Mouse (Mus musculus) heart, postnatal 10 days (tissue): Measurements from ENCODE around the gene Cd28. TPM values are rescaled to one million over a fixed set of nuclear protein-coding genes. Genes with fewer than 3 reads are reported as not detected.
A peak's percentile ranks its signal among the peaks of the same experiment; 100 is the strongest.

ENCODE experiments used
- DNase-seq, 2 experiments: peaks; one replicate each; pipeline ENCODE4 v3.0.0; 2021
- intact Hi-C: fragments of 180-260 bp; cut with DNase I; formaldehyde crosslinking; loops from one replicate; pipeline ENCODE4 v1.15.1; 2025
- total RNA-seq, 2 experiments: library from RNA; stranded (reverse); gene quantifications; 2 replicates each; pipeline ENCODE4 v1.2.3; 2021

Cd28 gene
- total RNA-seq, 2 experiments from 2014 or later = 2.4 to 2.7 TPM

- intact Hi-C loops = no loop called here
- no peak for DNase-seq
These were observed 32.3 kb downstream of the Cd28 start for GRCm38 (mm10) chr1:60748936-60749335.

DNA sequence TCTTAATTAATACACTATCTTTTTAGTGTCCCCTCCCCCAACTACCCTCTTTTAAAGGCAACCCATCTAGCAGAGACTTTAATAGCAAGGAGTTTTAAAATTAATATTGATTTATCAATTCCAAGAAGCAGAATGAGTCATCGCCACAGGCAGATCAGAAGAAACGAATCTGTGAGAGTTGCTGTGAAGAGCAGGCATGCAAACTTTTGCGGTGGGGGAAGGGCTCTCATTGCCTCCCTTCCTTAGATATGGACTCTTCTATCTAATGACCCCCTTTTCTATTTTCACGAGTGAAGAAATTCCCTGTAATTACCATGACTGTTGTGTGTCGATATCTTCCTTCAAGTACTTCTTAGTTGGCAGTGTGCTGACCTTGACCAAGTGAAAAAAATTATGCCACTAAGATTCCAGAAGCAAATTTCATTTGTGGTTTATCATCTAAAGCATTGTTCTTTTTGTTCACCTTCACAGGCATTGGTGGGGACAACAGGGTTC, 32.8 kb downstream of the Cd28 start:
- intact Hi-C loops = no loop called here

DNA sequence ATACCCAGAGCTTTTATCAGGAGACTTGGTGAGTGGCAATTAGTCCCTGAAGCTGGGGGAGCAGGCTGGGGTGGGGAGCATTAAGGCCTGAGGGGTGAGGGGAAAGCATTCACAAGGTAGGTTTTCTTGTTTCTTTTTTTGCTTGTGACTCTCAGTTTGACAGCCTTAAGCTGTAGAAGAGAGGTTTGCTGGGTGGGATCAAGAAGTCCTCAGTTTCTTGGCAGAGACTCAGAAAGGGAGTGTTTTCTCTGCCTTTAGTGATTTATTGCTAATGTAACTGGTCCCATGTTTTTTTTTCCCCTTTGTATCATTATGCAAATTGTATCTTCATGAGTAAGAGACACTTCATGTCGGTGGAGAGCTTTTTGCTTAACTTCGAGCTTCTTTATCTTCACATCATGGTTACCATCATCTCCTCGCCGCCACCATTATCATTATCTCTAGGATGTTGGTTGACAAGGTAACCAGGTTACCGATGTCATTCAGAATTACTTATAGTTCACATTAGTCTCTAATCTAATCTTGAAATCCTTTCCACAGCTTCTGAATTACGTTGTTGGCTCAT, 33.7 kb downstream of the Cd28 start:
- intact Hi-C loops = no loop called here

More for the DNA sequence above, 32.8 kb downstream of the Cd28 start:
- DNase-seq = no peak

DNA sequence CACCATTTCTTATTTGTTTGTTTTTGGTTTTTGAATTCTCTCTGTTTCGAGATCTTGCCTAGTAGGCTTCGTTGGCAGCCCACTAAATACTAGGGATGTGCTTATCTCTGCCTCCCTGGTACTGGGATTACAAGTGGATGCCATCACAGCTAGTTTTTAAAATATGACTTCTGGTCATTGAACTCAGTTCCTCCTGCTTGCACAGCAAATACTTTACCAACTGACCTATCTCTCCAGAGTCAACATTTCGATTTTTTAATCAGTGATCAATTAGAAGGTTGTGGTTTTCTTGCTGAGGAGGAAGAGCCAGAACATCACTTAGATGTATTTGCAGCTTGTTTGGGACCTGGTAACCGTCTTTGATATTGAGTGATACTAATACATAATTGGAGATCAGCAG, 34.4 kb downstream of the Cd28 start:
- DNase-seq = no peak
- intact Hi-C loops = no loop called here

More for the DNA sequence above, 33.7 kb downstream of the Cd28 start:
- no peak for DNase-seq

DNA sequence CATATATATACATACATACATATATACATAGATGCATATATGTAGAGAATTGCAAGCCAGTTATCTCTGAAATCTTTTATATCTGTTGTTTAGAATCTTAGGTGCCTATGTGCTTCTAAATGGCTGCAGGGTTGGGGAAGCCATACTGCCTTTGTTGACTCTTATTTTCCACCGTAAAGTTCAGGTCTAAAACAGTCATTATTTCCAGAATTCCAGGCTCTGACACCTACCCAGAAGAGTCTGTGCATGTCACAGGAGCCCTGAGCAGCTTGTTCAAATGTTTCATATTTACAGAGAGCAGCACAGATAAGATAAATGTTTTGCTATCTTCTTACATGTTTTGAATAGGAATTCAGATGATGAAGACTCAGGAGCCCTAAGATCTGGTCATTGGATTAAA, 36.4 kb downstream of the Cd28 start:
- intact Hi-C loops = no loop called here
- DNase-seq = no peak

DNA sequence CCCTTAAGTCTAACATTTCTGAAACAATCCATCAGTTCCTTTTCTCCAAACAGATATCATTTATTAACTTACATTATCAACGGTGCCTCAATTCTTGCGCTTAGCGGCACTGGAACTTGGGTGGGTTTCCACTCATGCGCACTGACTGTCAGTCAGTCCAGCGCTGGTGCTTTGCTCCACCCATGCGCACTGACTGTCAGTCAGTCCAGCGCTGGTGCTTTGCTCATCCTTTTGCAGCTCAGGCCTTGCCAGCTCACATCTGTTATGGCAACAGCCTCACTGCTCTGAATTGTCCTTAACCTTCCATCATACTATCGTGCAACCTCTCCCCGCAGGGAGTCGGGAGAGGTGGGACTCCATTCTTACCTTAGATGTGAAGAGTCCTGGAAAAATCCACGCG, 37.4 kb downstream of the Cd28 start:
- DNase-seq = no peak
- intact Hi-C loops = no loop called here

- intact Hi-C loops = no loop called here
- DNase-seq = no peak
These were observed 39.0 kb downstream of the Cd28 start for GRCm38 (mm10) chr1:60755391-60756243.

DNA sequence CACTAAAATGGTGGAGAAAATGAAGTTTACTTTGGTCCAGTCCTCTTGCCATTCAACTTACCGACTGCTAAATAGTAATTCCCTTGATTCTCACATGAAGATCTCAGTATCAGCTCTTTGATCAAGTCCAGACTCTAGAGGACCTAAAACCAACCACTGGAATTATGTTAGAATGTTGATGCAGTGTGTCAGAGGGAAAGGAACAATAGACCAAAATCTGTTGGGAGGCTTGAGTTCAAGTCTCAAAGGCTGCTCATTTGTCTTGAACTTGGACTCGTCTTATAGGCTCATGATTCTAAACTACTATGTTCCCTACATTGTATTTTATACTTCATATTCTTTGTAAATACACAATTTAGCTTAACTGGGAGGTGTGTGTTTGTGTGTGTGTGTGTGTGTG, 41.0 kb downstream of the Cd28 start:
- intact Hi-C loops = no loop called here
- no peak for DNase-seq

DNA sequence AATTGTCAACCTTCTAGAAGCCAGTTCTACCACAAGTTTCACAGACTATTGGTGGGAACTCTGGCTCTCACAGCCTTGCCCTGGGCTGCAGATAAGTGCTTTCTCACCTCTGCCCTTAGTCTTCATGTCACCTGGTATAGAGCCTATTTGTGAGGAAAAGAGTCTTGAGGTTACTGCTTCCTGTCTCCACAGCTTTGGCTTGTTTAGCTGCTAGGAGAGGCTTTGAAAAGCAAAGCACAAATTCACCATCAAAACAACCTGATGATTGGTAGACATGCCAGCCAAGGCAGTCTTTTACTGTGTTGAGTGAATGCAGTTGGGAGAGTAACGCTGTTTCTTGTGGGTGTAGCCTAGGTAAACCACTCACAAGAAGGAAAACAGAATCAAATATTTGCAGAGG, 41.6 kb downstream of the Cd28 start:
- intact Hi-C loops = no loop called here
- DNase-seq = no peak

DNA sequence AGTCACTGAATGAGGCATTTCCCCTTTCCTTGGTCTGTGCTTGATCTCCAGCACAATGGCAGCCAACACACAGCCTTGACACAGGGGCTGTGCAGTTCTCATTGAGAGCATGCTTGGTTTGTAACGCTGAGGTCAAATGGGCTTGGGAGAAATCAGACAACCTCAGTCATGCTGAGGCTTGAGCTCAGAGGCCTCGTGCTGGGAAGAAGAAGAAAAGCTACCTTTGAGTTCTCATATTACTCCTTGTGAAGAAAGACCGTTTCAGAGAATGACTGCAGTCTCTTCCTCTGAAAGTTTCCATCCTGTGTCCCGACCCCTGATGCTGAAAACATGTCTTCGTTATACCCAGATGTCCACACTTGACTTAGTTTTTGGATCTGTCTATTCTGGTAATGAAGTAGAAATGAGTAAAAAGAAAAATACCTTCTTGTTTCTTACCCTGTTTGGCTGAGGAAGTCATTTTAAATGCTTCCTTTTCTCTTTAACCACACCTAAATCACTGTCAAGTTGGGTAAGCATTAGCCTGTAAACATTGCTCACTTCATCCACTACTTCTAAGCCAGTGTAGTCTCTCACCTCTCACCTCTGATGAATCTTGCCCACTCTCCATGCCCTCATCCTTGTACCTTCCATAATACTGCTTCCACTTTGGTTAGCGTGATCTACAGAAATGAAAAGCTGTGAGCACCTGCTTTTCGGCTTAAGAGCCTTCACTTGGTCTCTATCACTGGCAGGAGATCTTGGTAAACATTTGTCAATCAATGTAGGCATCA, 43.1 kb downstream of the Cd28 start:
- no peak for DNase-seq

DNA sequence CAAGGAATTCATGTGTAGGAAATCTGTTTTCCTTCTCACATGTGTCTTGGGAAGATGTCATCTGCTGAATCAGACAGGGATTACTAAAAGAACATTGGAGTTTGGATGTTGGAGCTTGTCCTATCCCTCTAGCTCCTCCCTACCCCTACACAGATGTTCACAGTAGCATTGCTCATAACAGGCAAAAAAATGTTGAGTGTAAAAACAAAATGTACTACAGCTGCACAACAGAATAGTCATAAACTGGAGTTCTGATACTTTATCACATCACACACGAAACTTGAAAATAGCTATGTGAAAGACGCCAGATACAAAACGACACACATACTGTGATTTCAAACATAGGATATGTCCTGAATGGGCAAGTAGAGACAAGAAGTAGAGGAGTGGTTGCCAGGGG, 43.9 kb downstream of the Cd28 start:
- intact Hi-C loops = no loop called here

More for the DNA sequence above, 43.1 kb downstream of the Cd28 start:
- intact Hi-C loops = no loop called here

GRCm38 (mm10) chr1:60761528-60762171, 45.0 kb downstream of the Cd28 start:
- intact Hi-C loops = no loop called here
- no peak for DNase-seq

More for the DNA sequence above, 43.9 kb downstream of the Cd28 start:
- DNase-seq = no peak

DNA sequence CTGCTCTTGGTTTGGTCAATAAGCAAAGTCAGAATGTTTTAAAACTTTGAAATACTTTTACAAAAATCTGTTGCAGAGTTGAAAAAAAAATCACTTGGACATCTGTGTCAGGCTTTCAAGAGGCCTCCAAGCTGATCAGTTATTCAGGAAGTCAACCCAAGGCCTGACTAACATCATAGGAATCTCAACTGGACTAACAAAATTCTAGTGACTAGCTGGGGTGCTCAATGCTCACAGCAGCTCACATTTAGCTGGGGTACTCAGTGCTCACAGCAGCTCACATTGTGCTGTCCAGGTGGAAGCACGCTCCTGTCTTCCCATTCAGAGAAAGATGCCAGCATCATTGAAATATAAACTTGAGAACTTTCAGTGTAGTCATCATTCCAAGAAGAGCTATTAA, 45.9 kb downstream of the Cd28 start:
- intact Hi-C loops = no loop called here
- peak in 1 of 2 experiments; percentile 17 for DNase-seq

- intact Hi-C loops = no loop called here
- DNase-seq = no peak
These were observed 46.3 kb downstream of the Cd28 start for GRCm38 (mm10) chr1:60762916-60763315.

DNA sequence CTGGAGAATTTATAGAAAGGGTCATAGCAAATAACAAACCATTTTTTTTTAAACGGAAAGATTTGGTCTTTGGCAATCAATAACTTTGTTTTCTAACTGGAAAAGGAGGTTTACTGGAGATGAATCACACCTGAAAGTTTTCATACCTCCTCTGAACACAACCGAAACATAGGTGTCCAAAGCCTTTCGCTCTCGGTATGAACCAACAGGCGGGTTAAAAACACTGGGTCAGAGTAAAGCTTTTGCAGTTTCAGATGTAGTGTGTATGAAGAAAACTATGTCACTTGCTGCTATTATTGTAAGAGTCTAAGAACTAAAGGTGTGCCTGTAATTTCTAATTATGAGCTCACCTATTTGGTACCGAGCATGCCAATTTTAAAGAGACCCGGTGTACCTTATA, 55.2 kb downstream of the Cd28 start:
- DNase-seq = peak in 1 of 2 experiments; percentile 0
- intact Hi-C loops = no loop called here

DNA sequence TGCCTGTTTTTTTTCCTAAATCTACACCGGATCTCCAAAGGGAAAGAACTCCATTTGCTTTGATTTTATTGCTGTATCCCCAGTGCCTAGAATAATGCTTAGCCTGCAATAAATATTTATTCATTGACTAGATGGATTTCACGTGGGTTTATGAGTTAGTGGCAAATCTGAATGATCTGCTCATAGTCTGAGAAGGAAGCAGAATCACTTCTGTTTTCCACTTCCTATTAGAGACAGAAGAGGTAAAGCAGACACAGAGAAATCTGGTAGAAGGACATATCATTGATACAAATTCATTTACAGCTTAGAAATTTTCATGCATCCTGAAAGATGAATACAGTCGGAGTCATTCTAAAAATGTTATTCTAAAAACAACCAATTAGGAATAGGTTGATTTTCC, 56.6 kb downstream of the Cd28 start:
- intact Hi-C loops = no loop called here
- no peak for DNase-seq

DNA sequence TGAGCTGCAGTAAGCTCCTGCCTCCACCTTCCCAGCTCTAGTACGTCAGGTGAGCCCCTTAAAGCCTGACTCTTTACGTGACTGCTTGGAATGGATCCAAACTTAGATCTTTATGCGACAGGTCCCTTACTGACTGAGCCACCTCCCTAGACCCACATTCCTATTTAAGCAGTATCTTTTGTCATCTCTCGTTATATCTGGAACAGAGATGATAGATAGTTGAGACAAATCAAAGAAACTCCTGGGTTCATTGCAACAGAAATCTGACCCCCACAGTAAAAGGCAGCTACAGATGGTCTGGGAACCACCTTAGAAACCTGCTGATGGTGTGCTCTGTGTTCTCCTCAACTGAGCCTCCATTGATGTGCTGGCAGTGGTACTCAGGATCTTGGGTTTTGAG, 59.6 kb downstream of the Cd28 start:
- intact Hi-C loops = no loop called here
- DNase-seq = no peak

GRCm38 (mm10) chr1:60776906-60777305, 60.3 kb downstream of the Cd28 start:
- DNase-seq = no peak
- intact Hi-C loops = no loop called here

GRCm38 (mm10) chr1:60778465-60779115, 62.0 kb downstream of the Cd28 start:
- intact Hi-C loops = no loop called here
- DNase-seq = peak; percentile 56 to 58

DNA sequence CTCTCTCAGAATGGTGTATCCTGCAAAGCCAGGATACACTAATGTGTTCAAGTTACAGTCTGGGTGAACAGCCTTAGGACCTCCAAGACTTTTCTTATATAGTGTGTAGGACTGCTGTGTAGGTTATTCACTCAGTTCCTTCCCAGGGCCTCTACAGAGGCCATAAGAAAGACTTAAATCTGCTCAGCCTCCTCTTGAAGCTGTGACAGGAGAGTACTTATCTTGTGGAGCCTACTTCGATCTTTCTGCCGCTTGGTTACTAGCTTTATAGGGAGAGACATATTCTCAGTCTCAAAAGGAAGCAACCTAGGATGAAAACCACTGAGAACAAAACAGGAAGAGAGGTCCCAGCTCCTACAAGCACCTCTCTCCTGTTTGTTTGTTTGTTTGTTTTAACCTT, 62.6 kb downstream of the Cd28 start:
- DNase-seq = no peak
- intact Hi-C loops = no loop called here
